In genomic region chr11:86606621-86607339, GRCm38 (mm10) we compare ENCODE assay signal across 28 mouse cellular contexts.
DNase-seq lines count a peak whose midpoint lies in the region; ATAC-seq and TF ChIP-seq lines count a peak whose summit lies in the region.
"Had no signal": no experiment of that assay in that cellular context is flagged by ENCODE, and none has a peak within 500 bp of the region (broad histone marks: within the 10 kb centered on the region; RNA-seq: fewer than 3 reads in every experiment).

No protein-coding gene starts in this region.

- H3K4me3 ChIP-seq in spleen, adult 2 months (ENCODE audit: extremely low read depth, insufficient read depth, insufficient read length): no peak overlapping the region
- H3K4me3 ChIP-seq in stomach, embryonic 16.5 days (replicated peaks; ENCODE audit: low read length): no peak overlapping the region
- H3K4me3 ChIP-seq in hindbrain, embryonic 12.5 days: no peak overlapping the region
- H3K4me3 ChIP-seq: embryonic facial prominence, embryonic 15.5 days; forebrain, embryonic 15.5 days; hindbrain, embryonic 13.5 days; limb, embryonic 10.5 days; liver, embryonic 15.5 days; megakaryocyte, embryonic 14.5 days; midbrain, embryonic 13.5 days; neural tube, embryonic 12.5 days had no signal

- DNase-seq in spleen, adult 2 months (ENCODE audit: low read depth in 1 of 2, low spot score in 2 of 2): no peak
- no peak for DNase-seq in spleen, adult 18-20 months
- no peak for DNase-seq in ovary, adult 18-20 months (ENCODE audit: low spot score)
- DNase-seq: adrenal gland, adult 8-10 months; cerebellum, adult 2 months; cerebellum, postnatal 25 days; gastrocnemius, postnatal 14 days; liver; lung, postnatal 10 days; retina, postnatal 1 day; right cerebral cortex, postnatal 25 days; thymus, adult 18-20 months; thymus, postnatal 4 days had no signal

- H3K4me2 ChIP-seq in stomach, embryonic 16.5 days (ENCODE audit: low read depth, low read length): no peak overlapping the region
- no peak overlapping the region for H3K4me2 ChIP-seq in hindbrain, embryonic 12.5 days (replicated peaks)
- H3K4me2 ChIP-seq: embryonic facial prominence, embryonic 15.5 days; forebrain, embryonic 15.5 days; hindbrain, embryonic 13.5 days; liver, embryonic 15.5 days; midbrain, embryonic 13.5 days; neural tube, embryonic 12.5 days had no signal

- no peak for TF ChIP-seq POLR2A in spleen, adult 2 months (IDR thresholded peaks at IDR 0.05; ENCODE audit: low read depth, low read length)

- peak; percentile 80 for ATAC-seq in granulocyte monocyte progenitor cell, adult 5-6 weeks (replicated peaks; ENCODE audit: poor library complexity, severe bottlenecking)
- ATAC-seq in megakaryocyte, adult 5-6 weeks (ENCODE audit: poor library complexity, severe bottlenecking): peak; percentile 57
- ATAC-seq in stomach, embryonic 16.5 days (ENCODE audit: insufficient read depth, low FRiP score): no peak
- ATAC-seq in frontal cortex, adult (ENCODE audit: low TSS enrichment): no peak
- no peak for ATAC-seq in hindbrain, embryonic 12.5 days (ENCODE audit: low FRiP score)
- ATAC-seq: activated CD4-positive, CD25-positive, alpha-beta regulatory T cell, adult 4 months; forebrain, embryonic 15.5 days; inflammation-experienced regulatory T-cells, adult 6 months; midbrain, embryonic 13.5 days had no signal

- H3K36me3 ChIP-seq in spleen, adult 2 months (ENCODE audit: control insufficient read depth, insufficient read depth, low read length): no peaks in the 10 kb centered on the region; the same call in 1 of the 2 replicates
- peaks cover 4% of the 10 kb centered on the region for H3K36me3 ChIP-seq in stomach, embryonic 16.5 days (ENCODE audit: control insufficient read depth, insufficient read depth, low read length)
- peaks cover 17% of the 10 kb centered on the region for H3K36me3 ChIP-seq in hindbrain, embryonic 12.5 days

- no peaks in the 10 kb centered on the region for H3K9me3 ChIP-seq in stomach, embryonic 16.5 days (replicated peaks; ENCODE audit: control insufficient read depth, low read length)
- H3K9me3 ChIP-seq in hindbrain, embryonic 12.5 days (replicated peaks): no peaks in the 10 kb centered on the region
- H3K9me3 ChIP-seq: embryonic facial prominence, embryonic 15.5 days; forebrain, embryonic 15.5 days; hindbrain, embryonic 13.5 days; limb, embryonic 10.5 days; liver, embryonic 15.5 days; megakaryocyte, embryonic 14.5 days; midbrain, embryonic 13.5 days; neural tube, embryonic 12.5 days had no signal

- TF ChIP-seq CTCF in spleen, adult 2 months (IDR thresholded peaks at IDR 0.05; ENCODE audit: extremely low read depth, insufficient read depth, insufficient read length, insufficient replicate concordance): no peak

- no peaks in the 10 kb centered on the region; the same call in 1 of the 2 replicates for H3K4me1 ChIP-seq in spleen, adult 2 months (ENCODE audit: control insufficient read depth, insufficient read depth, insufficient read length)
- peaks cover 3% of the 10 kb centered on the region; the same call in 1 of the 2 replicates for H3K4me1 ChIP-seq in stomach, embryonic 16.5 days (ENCODE audit: control insufficient read depth, insufficient read depth, low read length)
- no peaks in the 10 kb centered on the region for H3K4me1 ChIP-seq in hindbrain, embryonic 12.5 days
- H3K4me1 ChIP-seq: embryonic facial prominence, embryonic 15.5 days; forebrain, embryonic 15.5 days; hindbrain, embryonic 13.5 days; limb, embryonic 10.5 days; midbrain, embryonic 13.5 days; neural tube, embryonic 12.5 days had no signal

- no peak overlapping the region for H3K9ac ChIP-seq in stomach, embryonic 16.5 days (ENCODE audit: low read length)
- H3K9ac ChIP-seq in hindbrain, embryonic 12.5 days: no peak overlapping the region
- H3K9ac ChIP-seq: embryonic facial prominence, embryonic 15.5 days; forebrain, embryonic 15.5 days; hindbrain, embryonic 13.5 days; liver, embryonic 15.5 days; midbrain, embryonic 13.5 days; neural tube, embryonic 12.5 days had no signal

- 0 out of 2 replicates have a peak overlapping the region, but pooled peaks have one; percentile 15 for H3K27ac ChIP-seq in spleen, adult 2 months (ENCODE audit: insufficient read depth, low read length)
- H3K27ac ChIP-seq in stomach, embryonic 16.5 days (ENCODE audit: low read length): peak overlapping the region; percentile 17; the same call in 1 of the 2 replicates
- no peak overlapping the region for H3K27ac ChIP-seq in hindbrain, embryonic 12.5 days
- H3K27ac ChIP-seq: embryonic facial prominence, embryonic 15.5 days; forebrain, embryonic 15.5 days; hindbrain, embryonic 13.5 days; limb, embryonic 10.5 days; liver, embryonic 15.5 days; midbrain, embryonic 13.5 days; neural tube, embryonic 12.5 days had no signal

- H3K27me3 ChIP-seq in spleen, adult 2 months (ENCODE audit: control insufficient read depth, insufficient read depth, low read length): no peaks in the 10 kb centered on the region
- no peaks in the 10 kb centered on the region for H3K27me3 ChIP-seq in stomach, embryonic 16.5 days (ENCODE audit: control insufficient read depth, insufficient read depth, low read length)
- no peaks in the 10 kb centered on the region for H3K27me3 ChIP-seq in hindbrain, embryonic 12.5 days
- H3K27me3 ChIP-seq: embryonic facial prominence, embryonic 15.5 days; forebrain, embryonic 15.5 days; hindbrain, embryonic 13.5 days; liver, embryonic 15.5 days; megakaryocyte, embryonic 14.5 days; midbrain, embryonic 13.5 days; neural tube, embryonic 12.5 days had no signal

- 60% methylated on average over 2 of the region's 2 CpGs for WGBS in spleen, adult 2 months
- 87% methylated on average over 2 of the region's 2 CpGs for WGBS in stomach, embryonic 16.5 days
- 95% methylated on average over 2 of the region's 2 CpGs for WGBS in hindbrain, embryonic 12.5 days

Comparison
In these comparisons a context has a peak if more than half of its experiments do, and no peak if none do; other contexts are left out.
1. ATAC-seq: peak in granulocyte monocyte progenitor cell, adult 5-6 weeks (single experiment) and megakaryocyte, adult 5-6 weeks (single experiment); none in stomach, embryonic 16.5 days (single experiment), frontal cortex, adult (single experiment) and hindbrain, embryonic 12.5 days (single experiment).